Mouse (Mus musculus): ENCODE measurements around the gene Gm21943. TPM values are rescaled to one million over a fixed set of nuclear protein-coding genes. Genes with fewer than 3 reads are reported as not detected.
"Not testable (repeated sequence)": the region's sequence is repeated elsewhere in the genome, so short reads cannot be mapped to it uniquely, and the experiment has no call there.

Gene Gm21943
- polyA plus RNA-seq (2015; fragmentation: Nextera tagmentation; extraction: Ambion mirVana) = not detected in 2 replicates

DNA sequence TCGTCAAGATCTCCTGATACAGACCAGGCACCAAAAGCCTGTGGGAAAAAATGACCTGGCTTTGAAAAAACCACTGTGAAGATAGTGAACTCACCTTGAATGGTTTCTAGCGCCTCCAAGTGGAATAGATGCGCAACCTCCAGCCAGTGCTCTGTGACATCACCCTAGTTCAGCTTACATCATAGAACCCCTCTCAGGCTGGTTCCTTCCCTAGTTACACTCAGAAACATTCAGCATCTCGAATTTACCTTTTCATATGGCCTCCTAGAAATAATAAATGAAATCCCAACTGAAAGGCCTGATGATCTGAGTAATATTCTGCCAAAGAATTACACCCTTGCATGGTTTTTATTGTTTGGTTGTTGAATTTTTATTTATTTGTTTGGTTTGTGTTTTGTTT, at the start of gene Gm21943:
TSS of gene Gm21943 (minus strand) at position 101 of the 400 bp plus-strand sequence.
- ATAC-seq (ENCODE audit: insufficient read depth, low FRiP score); H3K27me3 ChIP-seq (ENCODE audit: control insufficient read depth, insufficient read depth, low read length); H3K4me1 ChIP-seq (ENCODE audit: control insufficient read depth, insufficient read depth, low read length); H3K9me3 ChIP-seq (replicated peaks; ENCODE audit: control insufficient read depth, low read length); H3K4me2 ChIP-seq (ENCODE audit: low read depth, low read length); H3K36me3 ChIP-seq (ENCODE audit: control insufficient read depth, insufficient read depth, low read length); H3K27ac ChIP-seq (ENCODE audit: low read length); H3K4me3 ChIP-seq (replicated peaks; ENCODE audit: low read length); H3K9ac ChIP-seq (ENCODE audit: low read length): not testable (repeated sequence)
- WGBS = no CpG with 5 or more reads among the region's 4 CpGs

Other genes with a start within 250 kb of the Gm21943 start
- gene Gm28961, start 172.0 kb upstream of the Gm21943 start, polyA plus RNA-seq (2015; fragmentation: Nextera tagmentation; extraction: Ambion mirVana) = not detected in 2 replicates